Mouse (Mus musculus) spleen, postnatal 14 days (tissue): ENCODE results near the gene Zfp592.
"Not testable (repeated sequence)": the region's sequence is repeated elsewhere in the genome, so short reads cannot be mapped to it uniquely, and the experiment has no call there.

Experiments used
- DNase-seq, 2 experiments: peaks; one replicate each; pipeline ENCODE4 v3.0.0; 2021 to 2022; ENCODE audit warnings: low spot score in 2 of 2

The Zfp592 gene

GRCm38 (mm10) chr7:80992980-80993833, at the start of gene Zfp592:
Gene Zfp592, plus strand, starts transcription at chr7:80993681.
- DNase-seq, result peak; percentile 74 to 79

DNA sequence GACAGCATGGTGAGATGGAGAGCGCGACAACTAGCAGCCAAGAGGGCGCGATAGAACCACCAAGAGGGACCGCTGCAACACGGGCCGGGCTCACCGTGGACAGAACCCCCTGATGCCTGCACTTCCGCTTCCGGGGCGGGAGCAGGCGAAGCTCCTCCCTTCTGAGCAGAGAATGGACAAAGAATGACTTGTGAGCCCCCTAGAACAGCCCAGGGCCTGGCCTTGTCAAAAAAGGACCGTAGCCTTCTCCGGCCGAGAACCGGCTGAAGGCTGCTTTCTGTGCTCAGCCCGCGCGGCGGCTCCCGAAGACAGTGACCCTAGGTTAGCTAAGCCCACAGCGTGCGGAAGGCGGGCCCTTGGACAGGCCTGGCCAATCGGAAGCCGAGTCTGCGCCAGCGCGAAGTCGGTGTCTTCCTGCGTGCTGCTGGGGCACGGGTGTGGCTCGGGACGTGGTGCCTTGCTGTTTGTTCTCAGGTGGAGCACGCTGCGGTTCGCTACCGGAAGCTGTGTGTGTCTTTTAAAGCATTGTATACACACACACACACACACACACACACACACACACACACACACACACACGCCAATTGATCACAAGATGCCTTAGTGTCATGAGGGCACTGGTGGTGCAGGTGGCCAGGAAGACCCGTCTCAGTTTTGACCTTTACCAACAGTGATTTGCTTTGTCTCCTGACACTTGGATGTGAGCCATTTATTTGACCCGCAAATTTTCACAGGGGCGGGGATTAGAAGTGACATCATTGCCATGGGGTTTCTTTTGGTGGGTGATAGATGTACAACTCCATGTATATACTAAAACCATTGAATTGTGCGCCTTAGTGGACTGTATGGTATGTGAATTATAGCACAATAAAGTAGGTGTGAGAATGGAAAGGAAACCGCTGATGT, 45.8 kb upstream of the Zfp592 start, which contains the start of gene Sec11a:
TSS of gene Sec11a (minus strand) at position 336 of the 906 bp plus-strand sequence.
- peak; percentile 86 to 88 for DNase-seq

DNA sequence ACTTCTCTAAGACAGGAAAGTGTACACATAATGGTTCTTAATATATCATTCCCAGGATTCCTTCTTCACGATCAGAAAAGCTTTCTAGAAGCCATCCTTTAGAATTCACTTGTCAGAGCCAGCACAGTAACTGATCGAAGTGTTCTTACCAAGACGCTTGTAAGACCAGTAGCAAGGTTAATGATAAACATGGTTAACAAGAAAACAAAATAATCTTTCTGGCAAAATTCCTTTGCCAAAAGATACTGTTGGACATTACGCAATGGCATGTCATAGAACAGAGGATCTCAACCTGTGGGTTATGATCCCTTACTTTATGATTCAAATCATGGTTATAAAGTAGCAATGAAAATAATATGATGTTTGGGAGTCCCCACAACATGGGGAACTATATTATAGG, 42.0 kb upstream of the Zfp592 start:
- no peak for DNase-seq

GRCm38 (mm10) chr7:80952140-80952539, 41.3 kb upstream of the Zfp592 start:
- no peak for DNase-seq

GRCm38 (mm10) chr7:80954251-80954650, 39.2 kb upstream of the Zfp592 start:
- no peak for DNase-seq

- no peak for DNase-seq
Measured at GRCm38 (mm10) chr7:80956891-80957290, 36.6 kb upstream of the Zfp592 start.

- no peak for DNase-seq
Measured at GRCm38 (mm10) chr7:80959003-80959402, 34.5 kb upstream of the Zfp592 start.

- DNase-seq, result no peak
Measured at GRCm38 (mm10) chr7:80962799-80963198, 30.7 kb upstream of the Zfp592 start.

DNA sequence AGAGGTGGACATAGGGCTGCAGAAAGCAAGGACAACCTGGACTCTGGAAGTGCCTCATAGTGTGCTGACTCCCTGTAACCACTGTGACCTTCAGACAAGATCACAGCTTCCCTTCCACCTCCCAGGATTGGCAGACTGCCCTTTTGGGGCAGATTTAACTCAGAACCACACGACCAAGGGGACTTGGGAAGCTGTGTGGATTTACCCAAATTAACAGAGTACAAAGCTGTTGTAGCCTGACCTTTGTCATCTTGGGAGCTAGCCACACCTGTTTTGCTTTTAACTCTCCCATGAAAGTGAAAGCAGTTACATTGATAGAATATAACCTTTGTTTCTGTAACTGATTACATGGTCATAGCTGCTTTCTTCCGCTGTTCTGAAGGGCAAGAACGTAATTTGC, 22.6 kb upstream of the Zfp592 start:
- DNase-seq, result no peak

DNA sequence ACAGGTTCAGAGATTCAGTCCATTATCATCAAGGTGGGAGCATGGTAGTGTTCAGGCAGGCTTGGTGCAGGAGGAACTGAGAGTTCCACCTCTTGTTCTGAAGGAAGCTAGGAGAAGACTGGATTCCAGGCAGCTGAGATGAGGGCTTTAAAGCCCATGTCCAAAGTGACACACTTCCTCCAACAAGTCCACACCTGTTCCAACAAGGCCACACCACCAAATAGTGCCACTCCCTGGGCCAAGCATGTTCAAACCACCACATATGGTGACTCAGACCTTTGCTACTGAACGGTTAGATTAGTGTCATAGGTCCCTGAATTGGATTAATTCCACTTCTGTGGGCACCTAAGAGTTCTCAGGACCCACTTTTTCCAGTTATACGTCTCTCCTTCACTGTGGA, 22.1 kb upstream of the Zfp592 start:
- no peak for DNase-seq

DNA sequence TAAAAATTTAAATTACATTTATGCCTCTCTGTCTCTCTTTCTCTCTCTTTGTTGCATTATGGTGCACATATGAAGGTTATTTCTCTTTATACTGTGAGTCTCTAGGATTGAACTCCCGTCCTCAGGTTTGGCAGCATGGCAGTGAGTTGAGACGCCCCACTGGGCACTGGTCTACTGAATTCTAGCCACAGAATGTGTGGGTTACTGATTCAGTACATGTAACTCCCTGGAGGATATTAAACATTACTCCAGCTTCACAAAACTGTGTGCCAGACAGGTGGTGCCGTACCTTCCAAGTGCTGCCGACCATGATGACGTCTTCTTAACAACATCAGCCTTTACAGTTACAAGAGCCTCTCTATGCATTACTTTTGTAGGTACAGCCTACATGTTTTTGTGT, 21.4 kb upstream of the Zfp592 start:
- DNase-seq, result no peak

GRCm38 (mm10) chr7:80972920-80973637, 20.4 kb upstream of the Zfp592 start:
- not testable (repeated sequence) for DNase-seq

- not testable (repeated sequence) for DNase-seq
Measured at GRCm38 (mm10) chr7:80973638-80974015, 19.9 kb upstream of the Zfp592 start.

- DNase-seq, result no peak
Measured at GRCm38 (mm10) chr7:80980566-80980965, 12.9 kb upstream of the Zfp592 start.

GRCm38 (mm10) chr7:80986458-80987187, 6.9 kb upstream of the Zfp592 start:
- DNase-seq, result no peak

- DNase-seq, result no peak
Measured at GRCm38 (mm10) chr7:80987805-80988625, 5.5 kb upstream of the Zfp592 start.

GRCm38 (mm10) chr7:80990276-80990675, 3.2 kb upstream of the Zfp592 start:
- no peak for DNase-seq

DNA sequence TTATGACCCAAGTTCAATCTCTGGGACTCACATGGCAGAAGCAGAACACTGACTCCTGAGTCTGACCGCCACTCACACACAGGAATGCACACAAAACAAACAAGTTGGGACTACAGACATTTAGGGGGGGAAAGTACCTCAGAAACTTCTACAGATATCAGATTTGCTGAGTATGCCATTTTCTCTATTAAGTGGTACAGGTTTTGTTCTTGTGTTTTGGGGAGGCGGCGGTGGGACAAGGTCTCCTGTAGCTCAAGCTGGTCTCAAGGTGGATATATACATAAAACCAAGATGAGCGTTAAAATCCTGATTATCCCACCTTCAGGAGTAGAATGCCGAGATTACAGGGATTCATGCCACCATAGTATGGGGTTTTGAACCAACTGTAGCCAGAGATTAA, 1.9 kb upstream of the Zfp592 start:
- DNase-seq, result no peak

- DNase-seq, result no peak
Measured at GRCm38 (mm10) chr7:80992063-80992462, 1.4 kb upstream of the Zfp592 start.

GRCm38 (mm10) chr7:80992631-80992979, 876 bp upstream of the Zfp592 start:
- DNase-seq, result no peak
